Mouse (Mus musculus): Measurements from ENCODE around the gene Ndufb5.

GRCm38 (mm10) chr3:32725951-32726350, 10.8 kb upstream of the Ndufb5 start:
- TF ChIP-seq CTCF (IDR thresholded peaks at IDR 0.05; ENCODE audit: control insufficient read depth, insufficient read depth, insufficient read length) (no peak), MAX (IDR thresholded peaks at IDR 0.05) (no peak), USF1 (IDR thresholded peaks at IDR 0.05; ENCODE audit: low read depth) (no peak), CEBPB (IDR thresholded peaks at IDR 0.05; ENCODE audit: low read depth) (no peak)

Data from C2C12 (cell line).